Mouse (Mus musculus) regulatory T cell (primary cell): ENCODE measurements around the gene Hist1h2ag.

Experiments used
- in situ Hi-C: fragments of 300-600 bp; cut with MboI, MseI; formaldehyde crosslinking; loops from one replicate; pipeline ENCODE4 v1.15.1; 2025; ENCODE audit warnings: high pct_unique_total_duplicates

Hist1h2ag gene

DNA sequence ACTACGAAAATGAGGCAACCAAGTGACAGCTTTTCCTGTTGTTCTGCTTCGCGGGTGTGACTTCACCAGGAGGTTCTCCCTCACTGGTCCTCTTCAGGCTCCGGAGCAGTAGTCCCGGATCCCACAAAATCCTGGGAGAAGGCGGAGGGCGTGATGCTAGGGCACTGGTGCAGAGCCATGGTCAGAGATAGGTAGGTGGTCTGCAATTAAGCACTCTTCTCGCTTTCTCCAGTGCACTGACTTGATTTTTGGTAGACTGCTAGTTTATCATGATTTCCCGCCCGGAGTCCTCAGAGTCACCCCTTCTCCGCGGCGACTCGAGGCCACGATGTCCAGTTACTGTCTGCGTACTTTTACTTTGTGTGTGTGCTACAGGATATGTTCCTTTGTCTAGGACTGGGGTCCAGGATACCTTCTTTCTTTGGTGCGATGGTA lies 28.3 kb downstream of the Hist1h2ag start:
- in situ Hi-C loops = no loop called here

- in situ Hi-C loops = no loop called here
Observed at GRCm38 (mm10) chr13:22013716-22014115, 29.0 kb downstream of the Hist1h2ag start.

- in situ Hi-C loops = no loop called here
Observed at GRCm38 (mm10) chr13:22009642-22010041, 33.1 kb downstream of the Hist1h2ag start, which contains the start of gene Prss16. Gene Prss16, minus strand, starts transcription at chr13:22009742.

DNA sequence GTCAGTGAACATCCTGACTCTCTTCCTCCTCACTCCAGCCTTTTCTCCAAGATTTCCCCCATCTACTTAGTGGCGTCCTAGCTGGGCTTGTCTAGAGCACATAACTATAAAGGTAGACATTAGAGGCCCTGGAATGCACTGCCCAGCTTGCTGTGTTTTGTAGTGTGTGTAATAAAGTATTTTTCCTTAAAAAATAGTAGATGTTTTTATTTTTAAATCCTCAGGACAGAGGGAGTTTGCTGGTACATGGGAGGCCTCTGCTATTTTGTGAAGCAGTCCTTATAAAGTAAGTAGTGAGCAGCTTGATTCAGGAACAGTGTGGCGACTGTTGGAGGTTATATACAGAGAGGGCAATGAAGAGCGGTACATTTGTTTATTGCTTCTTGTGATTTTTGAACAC lies 34.0 kb downstream of the Hist1h2ag start:
- in situ Hi-C loops = no loop called here

GRCm38 (mm10) chr13:22007872-22008271 lies 34.9 kb downstream of the Hist1h2ag start:
- in situ Hi-C loops = no loop called here

- in situ Hi-C loops = no loop called here
Observed at GRCm38 (mm10) chr13:22007121-22007510, 35.6 kb downstream of the Hist1h2ag start.

- in situ Hi-C loops = no loop called here
Observed at GRCm38 (mm10) chr13:22006334-22007120, 36.2 kb downstream of the Hist1h2ag start.

DNA sequence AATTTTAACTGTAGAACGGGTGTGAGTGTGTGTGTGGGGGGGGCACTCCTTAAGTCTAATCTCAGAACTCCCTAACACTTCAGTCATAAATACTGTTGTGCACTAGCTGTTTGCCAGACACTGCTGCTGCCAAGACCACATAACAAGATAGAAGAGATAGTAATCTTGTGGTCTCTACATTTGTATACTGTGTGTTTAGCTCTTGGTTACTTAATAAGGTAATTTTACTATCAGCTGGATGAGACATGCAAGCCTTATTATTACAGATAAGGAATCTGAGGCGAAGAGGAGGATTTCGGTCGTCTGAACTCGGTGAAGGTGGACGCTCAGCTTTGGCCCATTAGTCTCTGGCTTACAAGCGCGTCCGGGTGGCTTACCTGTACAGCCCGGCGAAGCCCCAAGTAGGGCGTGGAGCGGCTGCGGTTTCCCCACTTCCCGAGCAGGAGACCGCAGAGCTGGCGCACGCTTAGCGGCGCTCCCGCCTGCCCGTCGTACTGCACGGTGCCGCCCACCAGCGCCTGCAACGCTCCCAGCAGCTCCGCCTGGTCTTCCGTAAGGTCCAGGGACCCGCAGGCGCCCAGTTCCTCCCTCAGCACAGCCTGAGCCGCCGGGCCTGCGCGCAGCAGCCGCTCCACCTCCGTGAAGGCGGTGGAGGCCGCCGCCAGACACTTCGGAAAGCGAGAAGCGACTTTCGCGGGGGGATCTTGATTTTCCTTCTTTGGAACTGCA lies 37.0 kb downstream of the Hist1h2ag start:
- in situ Hi-C loops = no loop called here

DNA sequence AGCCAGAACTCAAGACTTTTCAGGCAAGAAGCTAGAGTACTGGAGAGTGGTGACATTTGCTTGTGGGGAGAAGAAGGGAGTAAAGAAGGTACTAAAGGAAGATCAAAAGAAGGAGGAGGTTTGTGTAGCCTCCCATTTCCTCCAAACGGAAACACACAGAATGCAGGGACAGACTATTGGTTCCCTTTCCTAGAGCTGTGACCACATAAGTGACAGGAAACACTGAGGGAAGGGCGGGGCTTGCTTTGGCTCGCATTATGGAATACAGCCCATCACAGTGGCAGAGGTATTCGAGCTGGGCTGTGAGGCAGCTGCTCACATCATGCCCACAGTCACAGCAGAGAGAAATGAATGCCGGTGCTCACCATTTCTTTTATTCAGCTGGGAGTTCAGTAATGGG lies 40.9 kb downstream of the Hist1h2ag start:
- in situ Hi-C loops = no loop called here

DNA sequence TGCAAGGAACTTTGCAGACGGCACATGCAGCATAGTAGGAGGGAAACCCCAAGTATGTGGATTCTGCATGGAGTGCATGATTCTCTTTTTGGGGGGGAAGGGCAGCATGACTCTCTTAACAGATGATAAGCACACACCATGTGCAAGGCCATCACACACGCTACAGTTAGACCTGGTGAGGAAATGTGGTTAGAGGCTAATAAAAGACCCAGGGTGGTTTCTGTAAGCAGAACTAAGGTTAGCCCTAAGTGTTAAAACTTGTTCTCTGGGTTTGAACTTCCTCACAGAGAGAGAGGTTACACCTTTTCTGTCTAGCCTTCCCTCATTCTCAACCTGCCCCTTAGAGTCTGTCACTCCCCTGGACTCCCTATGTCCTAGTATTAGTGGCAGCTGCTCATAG lies 41.4 kb downstream of the Hist1h2ag start:
- in situ Hi-C loops = no loop called here

DNA sequence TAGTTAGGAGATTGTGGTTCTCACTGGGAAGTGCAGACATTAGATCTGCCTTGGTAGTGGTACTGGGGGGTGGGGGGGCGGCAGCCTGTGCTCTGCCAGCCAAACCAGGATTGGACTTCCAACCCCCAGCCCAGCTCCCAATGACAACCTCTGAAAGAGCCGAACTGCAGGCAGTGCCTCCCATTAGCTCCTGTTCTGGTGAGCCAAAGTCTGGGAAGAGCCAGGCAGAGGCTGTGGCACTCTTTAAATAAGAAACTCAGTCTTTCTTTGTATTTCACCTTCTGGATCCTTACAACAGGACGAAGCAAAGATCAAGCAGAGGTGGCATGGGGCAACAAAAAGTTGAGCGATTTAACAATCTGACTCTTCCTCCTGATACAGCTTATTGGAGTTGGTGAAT lies 43.6 kb downstream of the Hist1h2ag start:
- in situ Hi-C loops = no loop called here

- in situ Hi-C loops = no loop called here
Observed at GRCm38 (mm10) chr13:21998412-21998811, 44.3 kb downstream of the Hist1h2ag start.

GRCm38 (mm10) chr13:21997821-21998220 lies 44.9 kb downstream of the Hist1h2ag start:
- in situ Hi-C loops = no loop called here

DNA sequence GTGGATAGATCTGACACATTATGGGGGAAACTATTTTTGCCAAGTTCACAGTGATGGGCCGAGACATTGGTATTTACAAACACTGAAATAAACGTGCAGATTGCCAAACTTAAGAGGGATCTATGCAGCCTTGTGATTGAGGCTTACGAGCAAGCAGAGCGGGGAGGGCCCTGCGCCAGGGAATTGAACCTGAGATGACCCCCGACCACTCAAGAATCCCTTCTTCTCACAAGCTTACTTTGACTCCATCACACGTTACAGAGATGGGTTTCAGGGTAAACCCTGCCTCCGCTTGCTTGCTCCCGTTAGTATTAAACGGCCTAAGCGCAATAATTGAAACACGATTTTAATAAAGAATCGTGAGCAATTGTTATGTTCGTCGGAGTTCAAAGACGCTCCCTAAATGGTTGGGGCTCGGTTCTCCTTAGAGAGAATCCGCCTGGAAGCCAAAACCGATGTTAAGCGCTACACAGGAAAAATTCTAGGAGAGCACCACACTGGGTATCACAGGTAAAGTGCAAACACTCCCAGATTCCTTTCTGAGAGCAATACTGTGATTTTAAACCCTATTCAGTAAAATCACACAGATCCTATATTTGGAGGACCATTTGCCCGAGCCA lies 45.4 kb downstream of the Hist1h2ag start:
- in situ Hi-C loops = no loop called here

- in situ Hi-C loops = no loop called here
Observed at GRCm38 (mm10) chr13:21996840-21997185, 45.9 kb downstream of the Hist1h2ag start.

GRCm38 (mm10) chr13:21996101-21996839 lies 46.5 kb downstream of the Hist1h2ag start:
- in situ Hi-C loops = no loop called here

GRCm38 (mm10) chr13:21995331-21995914 lies 47.3 kb downstream of the Hist1h2ag start:
- in situ Hi-C loops = no loop called here

GRCm38 (mm10) chr13:21994896-21995295 lies 47.8 kb downstream of the Hist1h2ag start:
- in situ Hi-C loops = no loop called here

DNA sequence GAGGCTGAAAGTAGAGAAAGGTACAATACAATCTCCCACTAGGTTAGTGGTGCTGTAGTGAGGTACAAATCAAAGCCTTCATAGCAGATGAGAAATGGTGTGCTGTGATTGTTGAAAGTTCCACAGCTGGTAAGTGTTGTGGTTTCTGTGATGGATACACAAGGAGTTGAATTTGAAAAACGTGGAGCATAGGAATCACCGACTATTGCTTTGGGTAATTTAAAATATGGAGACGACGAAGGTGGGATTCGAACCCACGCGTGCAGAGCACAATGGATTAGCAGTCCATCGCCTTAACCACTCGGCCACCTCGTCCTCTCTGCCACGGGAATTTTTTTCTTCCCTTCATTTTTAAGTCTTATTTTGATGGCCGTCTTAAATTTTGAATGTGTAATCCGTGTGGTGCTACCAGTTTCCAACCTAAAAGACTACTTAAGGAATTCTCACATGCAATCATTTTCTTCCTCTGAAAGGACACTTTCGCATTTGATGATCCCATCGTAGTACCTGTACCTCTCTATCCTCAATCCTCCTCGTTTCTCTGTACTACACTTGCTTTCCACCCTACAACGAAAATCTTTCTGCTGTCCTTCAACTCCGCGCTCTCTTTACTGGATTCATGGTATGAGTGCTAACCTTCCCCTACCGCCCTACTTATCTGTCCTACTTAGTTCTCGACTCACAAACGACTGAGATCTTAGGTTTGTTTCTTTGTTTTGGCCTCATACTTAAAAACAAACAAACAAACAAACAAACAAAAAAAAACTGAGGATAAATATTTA lies 48.6 kb downstream of the Hist1h2ag start:
- in situ Hi-C loops = no loop called here

DNA sequence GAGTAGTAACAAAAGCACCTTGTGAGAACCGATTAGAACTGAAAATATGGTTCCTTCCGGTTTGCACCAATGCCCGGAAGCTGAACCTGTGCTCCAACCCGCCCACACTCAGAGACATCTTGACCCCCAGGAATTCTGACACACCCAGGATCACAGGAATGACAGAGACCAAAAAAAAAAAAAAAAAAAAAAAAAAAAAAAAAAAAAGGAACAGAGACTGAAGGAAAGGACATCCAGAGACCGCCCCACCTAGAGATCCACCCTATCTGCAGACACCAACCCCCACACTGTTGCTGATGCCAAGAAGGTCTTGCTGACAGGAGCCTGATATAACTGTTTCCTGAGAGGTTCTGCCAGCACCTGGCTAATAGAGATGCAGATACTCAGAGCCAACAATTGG lies 50.2 kb downstream of the Hist1h2ag start:
- in situ Hi-C loops = no loop called here
